Mouse (Mus musculus): Measurements from ENCODE around the gene 4921536K21Rik. TPM values are rescaled to one million over a fixed set of nuclear protein-coding genes. Genes with fewer than 3 reads are reported as not detected.

Gene 4921536K21Rik
- polyA plus RNA-seq (2015; fragmentation: Nextera tagmentation; extraction: Ambion mirVana), result 0.03 TPM in 1 of 2 replicates, not detected in the other

DNA sequence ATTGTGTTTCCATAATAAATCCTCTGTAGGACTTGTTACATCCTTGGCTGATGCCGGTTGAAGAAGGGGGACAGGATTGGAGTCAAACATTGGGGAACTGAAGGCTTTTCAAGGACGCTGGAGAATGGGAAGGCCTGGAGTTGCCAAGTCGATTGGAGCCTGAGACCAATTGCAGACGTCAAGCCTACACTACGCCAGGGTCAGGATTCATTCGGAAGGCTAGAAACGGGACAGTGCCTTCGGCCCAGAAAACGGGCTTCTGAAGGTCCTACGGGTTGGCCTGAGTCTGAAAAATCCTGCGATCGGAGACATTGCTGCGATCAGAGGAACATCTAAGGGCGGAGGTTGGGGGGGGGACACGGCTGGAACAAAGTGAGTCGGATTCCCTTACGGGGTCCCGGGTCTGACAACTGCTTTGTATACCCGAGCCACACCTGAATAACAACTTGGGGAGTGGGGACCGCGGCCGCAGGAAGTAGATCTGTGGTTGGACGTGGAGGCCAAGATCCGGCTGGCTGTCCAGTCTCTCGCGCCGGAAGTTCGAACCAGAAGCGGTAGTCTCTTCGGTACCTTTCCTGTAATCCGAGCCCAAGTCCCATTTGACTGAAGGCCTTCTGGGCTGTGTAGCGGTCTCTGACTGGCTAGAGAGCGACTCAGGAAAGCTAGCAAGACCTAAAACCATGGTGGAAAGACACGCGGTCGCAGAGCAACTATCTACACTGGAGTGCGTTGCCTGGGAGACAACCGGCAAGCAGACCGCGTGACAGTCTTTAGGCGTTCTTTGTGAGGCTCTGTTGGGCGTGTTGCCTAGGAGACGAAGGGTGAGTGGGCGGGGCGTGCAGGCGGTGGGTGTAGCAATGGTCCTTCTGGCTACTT is at the start of gene 4921536K21Rik, which contains the start of gene Dusp18:
Gene 4921536K21Rik, minus strand, starts transcription at position 693 of the 876 bp plus-strand sequence.
Gene Dusp18, plus strand, starts transcription at position 835 of the 876 bp plus-strand sequence.
- Histone ChIP-seq H3K9ac (peak within 1 kb of the TSS; percentile 55), H3K4me3 (replicated peaks) (peak within 1 kb of the TSS; percentile 55), H3K27me3 (peaks cover 5% of the 10 kb centered on the region), H3K9me3 (replicated peaks) (no peaks in the 10 kb centered on the region), H3K4me2 (peak within 1 kb of the TSS; percentile 74), H3K27ac (no peak within 1 kb of the TSS), H3K4me1 (replicated peaks) (peaks cover 13% of the 10 kb centered on the region), H3K36me3 (no peaks in the 10 kb centered on the region)
- ATAC-seq (ENCODE audit: low read depth) (peak; percentile 95), DNase-seq (peak; percentile 88)
- WGBS (ENCODE audit: insufficient replicate concordance), result 6% methylated on average over 46 of the region's 46 CpGs

DNA sequence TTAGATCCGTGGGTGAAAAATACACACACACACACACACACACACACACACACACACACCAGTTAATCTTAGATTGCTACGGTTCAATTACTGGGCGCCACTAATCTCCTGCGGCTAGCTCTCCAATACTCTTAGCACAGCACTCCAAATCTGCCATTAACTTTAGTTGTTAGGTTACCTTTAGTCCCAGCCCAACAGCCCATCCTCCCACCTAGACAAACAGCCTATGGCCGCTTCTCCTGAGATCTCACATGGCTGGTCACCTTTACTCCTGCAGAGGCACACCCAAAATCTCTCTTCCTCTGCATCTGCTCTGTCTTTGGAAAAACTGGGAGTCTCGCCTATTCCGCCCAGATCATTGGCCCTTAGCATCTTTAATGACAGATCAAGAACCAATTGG is 46.5 kb upstream of the 4921536K21Rik start:
- Histone ChIP-seq H3K4me2 (no peak overlapping the region), H3K4me3 (replicated peaks) (no peak overlapping the region), H3K27me3 (peaks cover 18% of the 10 kb centered on the region), H3K27ac (no peak overlapping the region), H3K4me1 (replicated peaks) (no peaks in the 10 kb centered on the region), H3K9ac (no peak overlapping the region), H3K9me3 (replicated peaks) (no peaks in the 10 kb centered on the region), H3K36me3 (no peaks in the 10 kb centered on the region)
- WGBS (ENCODE audit: insufficient replicate concordance), result 71% methylated on average over 7 of the region's 7 CpGs
- DNase-seq (no peak), ATAC-seq (ENCODE audit: low read depth) (no peak)

DNA sequence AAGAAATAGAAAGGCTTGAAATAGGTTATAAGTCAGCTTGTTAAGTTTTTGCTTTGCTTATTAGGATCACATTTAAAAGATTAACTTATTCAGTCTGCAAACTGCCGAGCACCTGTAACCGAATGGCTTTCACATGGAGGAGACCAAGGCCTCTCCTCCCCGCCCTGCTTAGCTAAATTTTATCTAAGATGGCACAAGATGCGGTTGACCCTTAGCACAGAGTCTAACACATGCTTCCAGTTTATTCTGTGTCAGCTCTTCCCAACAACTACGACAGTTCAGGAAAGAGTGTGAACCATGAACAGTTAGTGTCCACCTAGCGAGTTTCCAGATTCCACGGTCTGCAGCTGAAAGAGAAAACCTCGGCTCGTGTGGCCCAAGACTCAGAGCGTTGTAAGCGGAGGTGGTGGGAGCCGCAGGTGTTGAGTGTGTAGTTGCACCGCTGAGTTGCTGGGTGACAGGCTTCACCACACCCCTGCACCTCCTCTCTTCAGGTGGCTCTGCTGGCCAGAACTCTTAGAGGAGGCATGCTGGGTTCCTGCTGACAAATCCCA is 42.5 kb upstream of the 4921536K21Rik start:
- H3K27me3 ChIP-seq, result 0 out of 2 replicates have a peak, but pooled peaks cover 5% of the 10 kb centered on the region
- DNase-seq (no peak), ATAC-seq (ENCODE audit: low read depth) (no peak)
- WGBS (ENCODE audit: insufficient replicate concordance), result 68% methylated on average over 13 of the region's 13 CpGs
- H3K4me2 ChIP-seq, result no peak overlapping the region
- 0 out of 2 replicates have a peak, but pooled peaks cover 3% of the 10 kb centered on the region for H3K4me1 ChIP-seq (replicated peaks)
- no peak overlapping the region for H3K9ac ChIP-seq
- no peaks in the 10 kb centered on the region for H3K36me3 ChIP-seq
- no peaks in the 10 kb centered on the region for H3K9me3 ChIP-seq (replicated peaks)
- H3K27ac ChIP-seq, result no peak overlapping the region
- H3K4me3 ChIP-seq (replicated peaks), result no peak overlapping the region

DNA sequence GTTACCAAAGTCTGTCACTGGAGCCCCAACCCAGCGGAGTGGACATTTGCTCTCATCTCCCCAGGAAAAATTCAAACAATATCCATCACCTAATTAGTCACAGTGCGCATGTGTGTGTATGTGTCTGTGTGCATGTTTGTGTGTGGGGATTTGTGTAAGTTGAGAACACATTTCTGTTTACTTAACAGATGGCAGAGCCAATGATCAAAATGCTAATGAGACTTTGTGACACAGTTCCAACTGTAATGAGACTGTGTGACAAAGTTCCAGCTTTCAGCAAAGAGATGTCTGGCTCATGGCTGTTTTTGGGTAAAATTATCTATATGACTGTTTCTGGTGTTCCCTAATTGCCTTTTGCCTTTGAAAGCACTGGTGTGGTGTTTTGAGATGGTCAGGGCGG is 41.4 kb upstream of the 4921536K21Rik start:
- no peak for ATAC-seq (ENCODE audit: low read depth)
- no peak overlapping the region for H3K9ac ChIP-seq
- no peak for DNase-seq
- H3K4me2 ChIP-seq, result no peak overlapping the region
- H3K4me1 ChIP-seq (replicated peaks), result peaks cover 14% of the 10 kb centered on the region
- no peaks in the 10 kb centered on the region for H3K9me3 ChIP-seq (replicated peaks)
- no peak overlapping the region for H3K27ac ChIP-seq
- H3K4me3 ChIP-seq (replicated peaks), result no peak overlapping the region
- H3K36me3 ChIP-seq, result no peaks in the 10 kb centered on the region
- WGBS (ENCODE audit: insufficient replicate concordance), result 75% methylated on average over 3 of the region's 3 CpGs
- H3K27me3 ChIP-seq, result 0 out of 2 replicates have a peak, but pooled peaks cover 5% of the 10 kb centered on the region

DNA sequence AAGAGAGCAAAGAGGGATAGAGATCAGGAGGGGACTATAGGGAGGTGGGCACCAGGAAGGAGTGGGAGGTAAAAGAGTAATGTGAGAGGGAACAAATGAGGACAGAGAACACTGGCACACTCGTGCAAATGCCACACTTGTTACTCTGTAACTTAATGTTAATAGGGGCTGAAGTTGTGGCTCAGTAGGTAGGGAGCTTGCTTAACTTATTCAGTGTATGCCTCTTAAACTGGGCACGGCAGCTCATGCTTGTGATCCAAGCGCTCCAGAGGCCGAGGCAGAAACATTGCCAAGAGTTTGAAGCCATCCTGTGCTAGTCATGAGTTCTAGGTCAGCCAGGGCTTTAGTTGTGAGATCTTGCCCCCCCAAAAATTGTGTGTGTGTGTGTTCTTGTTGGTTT is 40.2 kb upstream of the 4921536K21Rik start:
- H3K27me3 ChIP-seq, result 0 out of 2 replicates have a peak, but pooled peaks cover 5% of the 10 kb centered on the region
- no peak overlapping the region for H3K9ac ChIP-seq
- WGBS (ENCODE audit: insufficient replicate concordance), result 63% methylated on average over 4 of the region's 4 CpGs
- no peak overlapping the region for H3K4me3 ChIP-seq (replicated peaks)
- H3K4me2 ChIP-seq, result no peak overlapping the region
- H3K9me3 ChIP-seq (replicated peaks), result no peaks in the 10 kb centered on the region
- peaks cover 21% of the 10 kb centered on the region for H3K4me1 ChIP-seq (replicated peaks)
- ATAC-seq (ENCODE audit: low read depth) (no peak), DNase-seq (no peak)
- no peaks in the 10 kb centered on the region for H3K36me3 ChIP-seq
- H3K27ac ChIP-seq, result no peak overlapping the region

DNA sequence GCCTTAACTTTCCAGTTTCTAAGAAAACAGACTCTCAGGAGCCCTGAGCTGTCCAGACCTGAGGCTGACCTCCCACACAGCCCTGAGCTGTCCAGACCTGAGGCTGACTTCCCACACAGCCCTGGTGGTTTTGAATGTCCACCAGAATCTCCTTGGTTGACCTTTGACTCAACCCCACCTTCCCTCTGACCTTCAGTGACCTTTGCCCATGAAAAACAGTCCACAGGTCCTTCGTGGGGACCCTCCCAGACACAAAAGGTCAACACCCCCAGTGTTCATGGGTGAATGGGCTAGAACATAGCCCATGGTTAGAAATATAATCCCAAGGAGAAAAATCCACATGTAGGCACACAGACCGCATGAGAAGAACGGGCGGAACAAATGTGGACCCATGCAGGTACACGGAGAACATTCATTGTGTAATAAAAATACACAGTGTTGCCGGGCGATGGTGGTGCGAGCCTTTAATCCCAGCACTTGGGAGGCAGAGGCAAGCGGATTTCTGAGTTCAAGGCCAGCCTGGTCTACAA is 38.9 kb upstream of the 4921536K21Rik start:
- no peak for ATAC-seq (ENCODE audit: low read depth)
- Histone ChIP-seq H3K9me3 (replicated peaks) (no peaks in the 10 kb centered on the region), H3K4me3 (replicated peaks) (no peak overlapping the region), H3K27me3 (0 out of 2 replicates have a peak, but pooled peaks cover 5% of the 10 kb centered on the region), H3K4me1 (replicated peaks) (peaks cover 22% of the 10 kb centered on the region), H3K36me3 (no peaks in the 10 kb centered on the region), H3K4me2 (no peak overlapping the region), H3K27ac (no peak overlapping the region), H3K9ac (no peak overlapping the region)
- WGBS (ENCODE audit: insufficient replicate concordance), result 69% methylated on average over 9 of the region's 9 CpGs
- no peak for DNase-seq

DNA sequence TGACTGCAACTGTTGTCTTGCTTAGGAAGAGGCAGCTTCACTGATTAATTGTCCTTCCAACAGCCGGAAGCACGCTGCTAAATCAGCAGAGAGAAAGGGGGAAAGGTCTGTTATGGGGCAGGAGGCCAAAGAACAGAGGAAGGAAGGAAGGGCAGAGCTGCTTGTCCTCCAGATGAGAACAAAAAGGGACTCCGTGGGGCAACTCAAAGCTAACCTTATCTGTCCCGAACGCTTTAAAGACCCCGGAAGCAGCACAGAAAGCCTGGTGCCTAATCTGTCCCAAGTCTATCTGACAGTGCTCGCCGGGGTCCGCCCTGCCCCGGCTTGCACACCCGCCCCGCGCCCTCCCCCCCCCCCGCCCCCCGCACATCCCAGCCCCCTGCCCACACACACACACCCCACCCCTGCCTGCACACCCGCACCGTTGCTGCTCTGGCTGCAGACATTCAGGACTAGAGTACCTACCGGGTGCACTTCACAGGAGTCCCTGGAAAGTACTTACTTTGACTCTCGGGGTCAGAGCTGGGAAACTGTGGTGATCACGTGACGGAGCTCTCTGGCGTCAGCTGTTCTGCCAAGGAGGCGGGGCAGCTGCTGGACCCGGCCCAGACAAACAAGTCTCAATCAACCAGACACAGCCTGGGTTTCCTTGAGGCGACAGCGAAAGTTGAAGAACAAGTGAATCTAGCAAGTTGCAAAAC is 36.8 kb upstream of the 4921536K21Rik start, which contains the start of gene Tcn2:
Gene Tcn2, minus strand, starts transcription at position 649 of the 701 bp plus-strand sequence.
- peak within 1 kb of the TSS; percentile 66 for H3K4me2 ChIP-seq
- ATAC-seq (ENCODE audit: low read depth), result peak; percentile 82
- no peaks in the 10 kb centered on the region for H3K9me3 ChIP-seq (replicated peaks)
- H3K36me3 ChIP-seq, result no peaks in the 10 kb centered on the region
- no peaks in the 10 kb centered on the region for H3K27me3 ChIP-seq
- no peak within 1 kb of the TSS; the same call in 1 of the 2 replicates for H3K27ac ChIP-seq
- WGBS (ENCODE audit: insufficient replicate concordance), result under 1% methylated on average over 26 of the region's 26 CpGs
- peaks cover 22% of the 10 kb centered on the region for H3K4me1 ChIP-seq (replicated peaks)
- peak within 1 kb of the TSS; percentile 55 for H3K4me3 ChIP-seq (replicated peaks)
- peak; percentile 67 for DNase-seq
- H3K9ac ChIP-seq, result peak within 1 kb of the TSS; percentile 53

DNA sequence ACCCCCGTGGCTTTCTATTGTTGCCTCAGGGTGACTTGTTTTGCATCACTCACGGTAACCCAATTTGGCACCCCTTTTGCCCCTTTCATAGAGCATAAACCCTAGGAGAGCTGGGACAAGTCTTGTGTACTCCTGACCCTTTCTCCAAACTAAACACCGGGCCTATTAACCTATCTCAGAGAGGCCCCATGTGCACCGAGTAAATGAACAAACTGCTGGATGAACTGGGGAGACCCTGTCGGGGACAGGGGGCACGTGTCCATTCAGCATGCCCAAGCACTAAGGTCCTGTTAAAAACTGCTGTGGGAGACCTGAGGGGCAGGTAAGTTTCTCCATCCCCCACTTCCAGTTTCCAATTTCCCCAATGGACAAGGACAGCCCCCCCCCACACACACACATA is 36.0 kb upstream of the 4921536K21Rik start:
- Histone ChIP-seq H3K4me3 (replicated peaks) (peak overlapping the region; percentile 55), H3K9me3 (replicated peaks) (no peaks in the 10 kb centered on the region), H3K36me3 (no peaks in the 10 kb centered on the region), H3K4me1 (replicated peaks) (peaks cover 22% of the 10 kb centered on the region), H3K9ac (peak overlapping the region; percentile 53; the same call in 1 of the 2 replicates), H3K27ac (no peak overlapping the region), H3K27me3 (no peaks in the 10 kb centered on the region), H3K4me2 (peak overlapping the region; percentile 66)
- 32% methylated on average over 6 of the region's 6 CpGs for WGBS (ENCODE audit: insufficient replicate concordance)
- DNase-seq, result no peak
- ATAC-seq (ENCODE audit: low read depth), result no peak

DNA sequence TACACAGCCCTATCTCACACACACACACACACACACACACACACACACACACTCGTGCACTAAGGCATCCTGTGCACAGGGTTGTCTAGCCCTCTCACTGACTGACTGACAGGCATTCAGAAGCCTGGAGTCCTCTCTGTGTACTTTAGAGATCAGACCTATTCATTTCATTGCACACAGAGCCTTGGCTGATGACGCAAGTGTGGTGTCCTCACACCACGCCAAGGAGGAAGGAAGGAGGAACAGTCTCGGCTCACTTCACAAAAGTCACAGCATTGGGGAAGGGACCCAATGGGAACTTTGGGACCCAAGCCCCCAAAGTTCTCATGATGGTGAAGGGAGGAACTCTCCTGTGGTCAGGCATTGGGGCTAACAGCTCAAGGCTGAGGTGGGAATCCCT is 35.1 kb upstream of the 4921536K21Rik start:
- Histone ChIP-seq H3K9me3 (replicated peaks) (no peaks in the 10 kb centered on the region), H3K4me2 (0 out of 2 replicates have a peak overlapping the region, but pooled peaks have one; percentile 66), H3K4me1 (replicated peaks) (peaks cover 22% of the 10 kb centered on the region), H3K36me3 (0 out of 2 replicates have a peak, but pooled peaks cover 1% of the 10 kb centered on the region), H3K4me3 (replicated peaks) (no peak overlapping the region), H3K9ac (no peak overlapping the region), H3K27me3 (no peaks in the 10 kb centered on the region), H3K27ac (no peak overlapping the region)
- DNase-seq (no peak), ATAC-seq (ENCODE audit: low read depth) (no peak)
- WGBS (ENCODE audit: insufficient replicate concordance), result 21% methylated on average over 4 of the region's 4 CpGs

DNA sequence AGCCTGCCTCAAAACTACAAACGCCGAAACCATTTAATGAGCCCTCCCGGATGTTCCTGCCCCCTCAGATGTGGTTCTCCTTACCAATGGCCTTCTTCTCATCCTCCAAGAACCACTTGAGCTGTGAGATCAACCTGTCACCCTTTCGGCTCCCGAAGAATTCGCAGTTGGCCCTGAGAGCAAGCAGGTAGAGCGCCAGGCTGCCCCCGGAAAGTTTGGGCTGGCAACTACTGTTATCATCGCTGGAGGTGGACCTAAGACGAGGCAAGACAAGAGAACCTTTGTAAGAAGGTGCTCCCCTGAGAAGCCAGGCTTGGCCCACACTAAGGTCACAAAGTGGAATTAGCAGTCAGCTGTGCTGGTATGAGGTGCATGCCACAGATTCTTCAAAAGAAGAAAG is 31.0 kb upstream of the 4921536K21Rik start:
- H3K9ac ChIP-seq, result no peak overlapping the region
- ATAC-seq (ENCODE audit: low read depth), result no peak

More for the DNA sequence above, 31.0 kb upstream of the 4921536K21Rik start:
- H3K27ac ChIP-seq, result no peak overlapping the region
- DNase-seq, result no peak
- H3K4me2 ChIP-seq, result no peak overlapping the region
- H3K4me1 ChIP-seq (replicated peaks), result peaks cover 5% of the 10 kb centered on the region
- no peaks in the 10 kb centered on the region for H3K9me3 ChIP-seq (replicated peaks)
- 82% methylated on average over 10 of the region's 10 CpGs for WGBS (ENCODE audit: insufficient replicate concordance)
- 0 out of 2 replicates have a peak, but pooled peaks cover 3% of the 10 kb centered on the region for H3K36me3 ChIP-seq
- no peak overlapping the region for H3K4me3 ChIP-seq (replicated peaks)
- H3K27me3 ChIP-seq, result no peaks in the 10 kb centered on the region
